Mouse (Mus musculus) kidney, adult 18-20 months (tissue): ENCODE measurements around the gene Vstm5.
"Not testable (repeated sequence)": the region's sequence is repeated elsewhere in the genome, so short reads cannot be mapped to it uniquely, and the experiment has no call there.

Source experiments
- DNase-seq: peaks from one replicate; pipeline ENCODE4 v3.0.0; 2021

Vstm5 gene

GRCm38 (mm10) chr9:15263487-15263886 is 24.6 kb downstream of the Vstm5 start:
- DNase-seq, result no peak

DNA sequence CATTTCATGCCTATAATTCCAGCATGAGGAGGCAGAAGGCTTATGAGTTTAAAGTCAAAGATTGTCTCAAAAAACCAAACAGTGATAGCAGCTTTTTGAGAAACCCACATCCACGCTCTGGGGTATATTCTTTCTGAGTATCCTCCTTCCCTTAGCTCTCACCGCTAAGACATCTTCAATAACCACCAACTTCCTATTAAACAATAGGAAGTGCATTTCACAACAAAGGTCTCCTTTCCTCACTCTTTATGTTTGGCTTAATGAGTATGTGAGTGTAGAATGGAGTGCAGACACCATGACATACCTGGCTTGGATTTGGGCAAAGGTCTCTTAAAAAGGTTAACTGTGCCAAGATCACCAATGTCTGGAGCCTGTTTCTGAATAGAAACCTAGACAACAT is 35.1 kb downstream of the Vstm5 start:
- no peak for DNase-seq

DNA sequence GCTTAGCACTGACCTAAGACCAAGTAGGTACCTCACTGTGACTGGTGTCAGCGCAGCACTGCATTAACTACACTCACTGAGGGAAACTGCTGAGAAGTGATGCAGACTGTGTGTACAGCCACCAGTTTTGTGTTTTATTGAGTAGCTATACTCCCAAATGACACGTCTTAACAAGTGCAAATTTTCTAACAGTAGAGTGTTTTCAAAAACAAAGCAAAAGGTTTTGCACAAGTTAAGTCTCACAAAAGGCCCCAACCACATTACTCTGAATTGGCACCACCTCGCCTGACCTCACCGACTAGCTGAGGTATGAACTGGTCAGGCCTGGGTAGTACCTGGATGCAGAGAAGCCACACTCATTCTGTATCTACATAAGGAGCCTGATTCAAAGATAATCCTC is 38.0 kb downstream of the Vstm5 start:
- no peak for DNase-seq

- DNase-seq, result no peak
Measured at GRCm38 (mm10) chr9:15278343-15278742, 39.5 kb downstream of the Vstm5 start.

DNA sequence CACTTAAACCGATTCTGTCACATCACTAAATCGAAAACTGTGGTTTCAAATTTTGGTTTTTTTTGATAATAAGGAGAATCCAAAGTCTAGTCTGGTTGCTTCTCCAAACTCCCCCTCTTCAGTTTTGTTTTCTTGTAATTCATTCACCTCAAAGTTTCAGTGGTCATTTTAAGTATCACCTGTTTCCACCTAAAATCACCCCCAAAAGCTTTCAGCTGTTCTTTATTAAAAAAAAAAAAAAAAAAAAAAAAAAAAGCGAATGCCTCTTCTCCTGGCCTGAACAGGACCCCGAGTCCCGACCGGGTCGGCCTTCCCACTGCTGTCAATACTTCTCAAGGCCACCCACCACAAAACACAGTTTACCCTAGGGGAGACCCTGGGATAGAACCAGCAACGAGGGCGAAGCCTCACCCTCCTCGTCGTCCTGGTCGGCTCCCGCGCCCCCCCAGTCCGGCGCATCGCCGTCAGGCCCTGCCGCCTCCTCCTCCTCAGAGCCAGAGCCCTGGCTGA is 40.3 kb downstream of the Vstm5 start:
- no peak for DNase-seq

- peak; percentile 93 for DNase-seq
Measured at GRCm38 (mm10) chr9:15279649-15280490, 41.0 kb downstream of the Vstm5 start, which contains the start of gene Med17. Gene Med17 (minus strand): TSS chr9:15279931.

GRCm38 (mm10) chr9:15280491-15280879 is 41.6 kb downstream of the Vstm5 start:
- DNase-seq, result no peak

DNA sequence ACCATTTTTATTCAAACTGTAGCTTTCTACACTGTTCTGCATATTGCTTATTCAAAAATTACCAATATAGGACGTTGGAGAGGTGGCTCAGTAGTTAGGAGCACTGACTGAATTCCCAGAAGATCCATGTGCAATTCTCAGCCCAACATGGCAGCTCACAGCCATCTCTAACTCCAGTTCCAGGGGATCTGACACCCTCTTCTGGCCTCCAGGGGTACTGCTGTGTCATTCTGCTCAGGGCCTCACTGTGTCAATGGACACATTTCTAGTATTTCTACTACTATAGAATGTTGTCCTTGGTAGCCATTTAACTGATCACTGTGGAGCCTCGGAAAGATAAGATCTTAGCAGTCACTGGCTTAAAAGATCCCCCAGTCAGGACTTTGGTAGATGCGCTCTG is 46.6 kb downstream of the Vstm5 start:
- peak; percentile 48 for DNase-seq

- DNase-seq, result no peak
Measured at GRCm38 (mm10) chr9:15287846-15288245, 49.0 kb downstream of the Vstm5 start.

DNA sequence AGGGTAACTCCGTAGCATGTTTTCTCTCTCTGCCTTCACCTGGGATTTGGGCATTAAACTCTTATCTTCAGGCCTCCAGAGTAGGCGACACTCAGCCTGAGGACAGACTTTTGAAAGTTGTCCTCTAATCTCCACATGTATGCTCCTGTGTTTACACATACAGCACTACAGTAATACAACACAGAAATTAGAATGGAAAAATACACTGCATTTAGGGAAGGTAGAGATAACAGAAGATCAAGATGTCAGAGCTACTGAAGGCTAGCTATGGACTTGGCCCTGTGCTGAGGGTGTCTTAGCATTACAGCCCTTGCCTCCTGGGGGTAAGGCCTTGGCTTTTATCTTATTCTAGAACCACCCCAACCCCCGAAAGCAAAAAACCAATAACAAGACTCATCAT is 49.6 kb downstream of the Vstm5 start:
- DNase-seq, result no peak

GRCm38 (mm10) chr9:15289251-15289650 is 50.4 kb downstream of the Vstm5 start:
- DNase-seq, result no peak

- DNase-seq, result no peak
Measured at GRCm38 (mm10) chr9:15297112-15297511, 58.3 kb downstream of the Vstm5 start.

GRCm38 (mm10) chr9:15298451-15298850 is 59.6 kb downstream of the Vstm5 start:
- no peak for DNase-seq

DNA sequence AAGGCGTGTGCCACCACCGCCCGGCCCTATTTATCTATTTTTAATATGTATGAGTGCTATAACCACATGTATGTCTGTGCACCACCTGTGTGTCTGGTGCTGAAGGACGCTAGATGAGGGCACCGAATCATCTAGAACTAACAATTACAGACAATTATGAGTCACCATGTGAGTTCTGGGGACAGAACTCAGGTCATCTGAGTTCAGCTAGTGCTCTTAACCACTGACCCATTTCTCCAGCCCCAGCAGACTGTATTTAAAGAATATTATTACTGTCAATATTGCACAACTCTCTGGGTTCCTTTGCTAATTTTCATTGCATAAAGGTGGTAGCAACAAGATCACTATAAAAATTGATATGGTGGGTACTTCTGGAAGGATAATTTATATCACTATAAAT is 61.2 kb downstream of the Vstm5 start:
- no peak for DNase-seq

DNA sequence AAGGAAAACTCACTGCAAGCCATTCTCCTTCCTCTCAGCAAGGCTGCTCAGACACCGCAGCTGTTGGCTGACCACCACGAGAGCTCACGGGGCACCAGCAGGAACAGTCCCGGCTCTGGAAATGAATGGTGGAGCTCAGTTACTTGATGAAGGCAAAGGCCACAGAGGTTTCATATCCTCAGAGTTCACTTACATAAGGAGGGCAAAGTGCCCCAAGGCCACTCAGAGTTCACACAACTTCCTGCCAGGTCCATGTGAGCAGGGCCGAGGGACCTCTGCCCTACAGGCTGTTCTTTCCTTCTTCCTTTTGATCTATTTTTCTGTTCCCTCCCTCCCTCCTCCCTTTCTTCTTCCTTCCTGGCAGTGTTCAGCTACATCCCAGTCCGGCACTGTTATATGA is 62.6 kb downstream of the Vstm5 start:
- peak; percentile 78 for DNase-seq

- not testable (repeated sequence) for DNase-seq
Measured at GRCm38 (mm10) chr9:15302006-15302405, 63.2 kb downstream of the Vstm5 start.

DNA sequence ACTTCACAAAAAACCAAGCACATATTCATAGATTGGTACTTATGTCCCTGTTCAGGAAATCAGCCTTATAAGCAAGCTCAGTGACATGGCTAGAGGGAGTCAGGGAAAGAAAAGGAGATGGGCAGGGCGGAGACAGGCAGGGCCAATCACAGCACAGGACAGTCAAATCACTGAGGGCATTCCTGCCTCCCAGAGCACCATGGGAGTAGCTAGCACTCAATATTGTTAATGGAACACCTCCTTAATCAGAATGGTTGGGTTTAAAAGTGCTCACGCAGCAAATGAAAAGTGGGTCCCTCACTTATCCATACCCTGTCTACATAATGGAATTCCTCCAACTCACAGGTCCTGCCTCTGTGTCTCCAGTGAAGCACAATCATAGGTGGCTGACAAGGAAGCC is 64.0 kb downstream of the Vstm5 start:
- peak; percentile 61 for DNase-seq

DNA sequence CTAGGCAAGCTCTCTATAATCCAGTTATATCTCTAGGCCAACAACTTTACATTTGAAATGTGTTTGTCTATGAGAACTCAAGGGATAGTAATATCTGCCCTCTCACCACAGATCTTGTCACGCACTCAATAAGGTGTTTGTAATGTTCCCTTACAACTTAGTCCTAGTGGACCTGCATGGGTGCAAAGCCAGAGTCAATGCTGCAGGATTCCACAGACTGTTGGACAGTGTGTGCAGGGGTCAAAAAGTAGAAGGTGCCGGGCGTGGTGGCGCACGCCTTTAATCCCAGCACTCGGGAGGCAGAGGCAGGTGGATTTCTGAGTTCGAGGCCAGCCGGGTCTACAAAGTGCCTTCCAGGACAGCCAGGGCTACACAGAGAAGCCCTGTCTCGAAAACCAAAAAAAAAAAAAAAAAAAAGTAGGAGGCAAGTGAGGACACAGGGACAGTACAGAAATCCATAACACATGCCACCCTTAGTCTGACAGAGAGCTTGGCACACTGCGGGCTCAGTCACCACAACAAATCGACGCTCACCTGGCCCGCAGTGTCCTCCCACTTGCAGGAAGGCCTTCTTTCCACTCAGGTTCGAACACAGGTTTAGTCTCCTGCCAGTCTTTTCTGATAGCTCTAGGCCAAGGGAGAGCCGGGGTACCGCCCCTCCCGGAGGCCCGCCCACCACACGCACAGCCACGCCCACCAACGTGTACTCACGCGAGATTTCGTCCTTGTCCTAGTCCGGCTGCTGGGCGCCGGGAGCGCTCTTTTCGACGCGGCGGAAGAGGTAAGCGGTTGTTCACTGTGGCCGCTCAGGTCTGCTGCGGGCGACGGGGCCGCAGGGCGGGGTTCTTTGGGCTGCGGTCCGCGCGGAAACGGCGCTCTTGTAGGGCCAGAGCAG is 66.9 kb downstream of the Vstm5 start, which contains the start of gene Taf1d:
Gene Taf1d (plus strand): TSS at position 712 of the 895 bp plus-strand sequence.
- DNase-seq, result peak; percentile 99

DNA sequence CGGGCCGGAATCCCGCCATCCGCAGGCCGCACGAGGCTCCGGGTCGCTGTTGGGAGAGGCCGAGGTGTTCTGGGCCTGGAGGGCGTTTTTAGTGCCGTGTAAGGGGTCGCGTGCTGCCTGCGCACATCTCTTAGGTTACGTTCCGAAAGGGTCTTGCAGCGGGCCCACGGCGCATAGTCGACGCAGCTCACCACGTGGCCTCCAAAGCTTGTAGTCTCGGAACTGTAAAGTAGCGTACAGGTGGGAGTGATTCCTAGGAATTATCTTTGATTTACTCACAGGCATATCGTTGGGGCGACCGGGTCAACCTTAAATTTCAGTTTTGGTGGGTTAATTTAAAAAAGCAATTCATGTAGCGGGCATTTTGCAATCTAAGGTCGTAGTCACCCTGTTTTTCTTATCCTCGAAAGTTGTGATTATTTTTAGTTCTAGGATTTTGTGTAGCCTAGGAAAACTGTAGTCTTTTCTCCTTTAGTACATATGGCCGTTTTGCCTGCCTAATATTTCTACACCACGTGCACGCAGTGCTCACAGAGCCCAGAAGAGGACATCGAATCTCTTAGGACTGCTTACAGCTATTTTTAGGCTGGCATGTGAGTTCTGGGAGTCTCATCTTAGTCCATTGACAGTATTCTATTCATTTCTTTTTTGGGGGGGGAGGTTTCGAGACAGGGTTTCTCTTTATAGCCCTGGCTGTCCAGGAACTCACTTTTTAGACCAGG is 67.7 kb downstream of the Vstm5 start, which contains the start of gene 4931406C07Rik:
Gene 4931406C07Rik (minus strand): TSS at position 51 of the 722 bp plus-strand sequence.
- DNase-seq, result no peak

- DNase-seq, result no peak
Measured at GRCm38 (mm10) chr9:15307257-15307656, 68.4 kb downstream of the Vstm5 start.

GRCm38 (mm10) chr9:15308254-15308653 is 69.4 kb downstream of the Vstm5 start:
- no peak for DNase-seq
